Mouse (Mus musculus): ENCODE measurements around the gene Dock4. TPM values are rescaled to one million over a fixed set of nuclear protein-coding genes. Genes with fewer than 3 reads are reported as not detected.

Gene Dock4
- polyA plus RNA-seq, 1 experiment from 2014 or later, result 34.3 TPM

Other genes starting within 250 kb of the Dock4 start
- gene Lsmem1, start 246.5 kb upstream of the Dock4 start, polyA plus RNA-seq (2014; fragmentation: Nextera tagmentation; extraction: Ambion mirVana), result not detected in 2 replicates
- gene Ifrd1, start 197.4 kb upstream of the Dock4 start, polyA plus RNA-seq (2014; fragmentation: Nextera tagmentation; extraction: Ambion mirVana), result 186 and 201 TPM in 2 replicates
- 31.8 and 32.1 TPM in 2 replicates for gene Zfp277, start 50 bp upstream of the Dock4 start, polyA plus RNA-seq (2014; fragmentation: Nextera tagmentation; extraction: Ambion mirVana)

Data from midbrain, embryonic 14.5 days (tissue).